Mouse (Mus musculus): ENCODE data around the gene Uri1.

Uri1 gene

DNA sequence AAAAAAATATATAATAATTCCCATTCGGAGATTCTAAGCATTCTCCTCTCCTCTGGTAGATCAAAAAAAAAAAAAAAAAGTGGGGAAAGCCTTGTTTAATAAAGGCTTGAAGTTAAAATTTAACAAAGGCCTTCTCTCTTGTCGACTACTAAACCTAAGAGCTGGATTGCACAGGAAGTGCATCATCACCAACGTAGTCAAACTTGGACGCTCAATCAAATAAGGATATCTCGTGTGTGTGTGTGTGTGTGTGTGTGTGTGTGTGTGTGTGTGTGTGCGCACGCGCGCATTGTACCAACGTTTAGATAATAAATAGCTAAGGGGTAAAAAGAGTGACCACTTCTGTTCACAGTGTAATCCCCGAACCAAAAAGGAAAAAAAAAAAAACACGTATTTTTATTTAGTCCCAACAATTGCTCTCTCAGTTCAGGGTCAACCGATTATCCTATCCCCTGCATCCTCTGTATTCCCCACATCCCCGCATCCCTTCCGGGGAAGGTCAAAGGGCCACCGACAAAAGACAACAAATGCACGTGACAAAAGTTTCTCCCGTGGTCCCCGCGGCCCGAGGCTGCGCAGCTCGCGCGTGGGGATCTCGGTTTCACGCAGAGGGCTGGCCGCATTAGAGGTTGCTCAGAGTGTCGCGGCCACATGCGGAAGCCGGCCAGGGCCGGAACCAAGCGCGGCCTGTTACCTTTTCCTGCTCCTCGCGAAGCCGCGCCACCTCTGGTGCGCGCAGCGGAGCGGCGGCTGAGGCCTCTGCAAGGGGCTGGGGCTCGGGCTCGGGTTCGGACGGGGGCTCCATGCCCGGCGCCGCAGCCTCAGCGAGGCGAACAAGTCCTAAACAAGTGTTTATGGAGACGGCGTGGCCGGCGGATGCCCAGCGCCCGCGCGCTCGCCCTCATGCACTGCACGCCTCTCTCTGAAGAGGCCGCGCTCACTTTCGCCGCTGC lies 4.7 kb downstream of the Uri1 start:
- ATAC-seq (ENCODE audit: insufficient number of reproducible peaks, low FRiP score, low TSS enrichment): peak; percentile 76

DNA sequence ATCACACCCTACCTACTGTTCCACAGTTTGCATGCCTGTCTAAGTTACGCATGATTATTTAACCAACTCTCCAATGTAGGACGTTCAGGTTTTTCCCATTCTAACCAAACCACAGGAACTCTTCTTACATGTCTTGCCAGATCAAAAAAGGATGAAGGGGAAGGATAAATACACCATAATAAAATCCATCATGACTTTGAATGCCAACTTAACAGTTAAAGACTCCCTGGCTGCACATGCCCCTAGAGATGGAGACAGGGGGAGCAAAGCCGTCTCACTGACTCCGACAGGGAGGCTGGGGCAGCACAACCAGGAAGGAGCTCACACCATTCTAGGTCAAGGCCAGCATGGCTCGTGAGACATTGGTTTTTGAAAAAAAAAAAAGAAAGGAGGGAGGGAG lies 8.0 kb downstream of the Uri1 start:
- ATAC-seq (ENCODE audit: insufficient number of reproducible peaks, low FRiP score, low TSS enrichment): no peak

DNA sequence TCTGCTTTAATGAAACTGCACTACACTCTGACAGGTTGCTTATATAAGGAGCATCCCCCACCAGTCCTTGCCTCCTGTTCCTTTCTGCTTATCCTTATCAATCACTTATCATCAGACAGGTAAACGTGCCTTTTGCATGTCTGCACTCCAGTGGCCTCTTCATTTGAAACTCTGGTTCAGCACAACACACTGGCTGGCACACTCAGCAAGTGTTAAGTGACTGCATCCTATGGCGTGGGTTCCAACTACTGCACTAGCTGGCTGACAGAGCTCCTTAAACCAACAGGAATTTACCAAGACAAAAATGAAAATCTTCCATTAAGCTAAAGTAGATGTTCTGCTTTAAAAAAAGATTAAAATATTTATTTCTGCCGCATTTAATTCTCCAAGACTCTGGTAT lies 9.4 kb downstream of the Uri1 start:
- no peak for ATAC-seq (ENCODE audit: insufficient number of reproducible peaks, low FRiP score, low TSS enrichment)

- no peak for ATAC-seq (ENCODE audit: insufficient number of reproducible peaks, low FRiP score, low TSS enrichment)
Observed at GRCm38 (mm10) chr7:38012811-38013210, 10.5 kb downstream of the Uri1 start.

DNA sequence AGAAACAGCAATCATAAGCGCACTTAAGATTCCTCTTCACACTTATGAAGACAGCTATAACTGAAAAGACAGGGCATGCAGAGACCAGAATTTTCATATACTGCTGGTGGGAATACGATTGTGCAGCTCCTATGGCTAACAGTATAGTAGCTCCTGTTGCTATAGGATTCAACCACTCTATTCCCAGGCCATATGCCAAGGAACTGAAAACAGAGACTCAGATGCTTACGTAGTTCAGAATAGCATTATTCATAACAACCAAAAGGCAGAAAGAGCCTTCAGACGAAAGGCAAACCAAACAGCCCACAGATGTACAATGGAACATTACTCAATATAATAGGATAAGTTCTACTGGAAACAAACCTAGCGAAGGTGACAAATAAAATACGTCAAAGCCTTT lies 15.0 kb downstream of the Uri1 start:
- ATAC-seq (ENCODE audit: insufficient number of reproducible peaks, low FRiP score, low TSS enrichment): no peak

- ATAC-seq (ENCODE audit: insufficient number of reproducible peaks, low FRiP score, low TSS enrichment): no peak
Observed at GRCm38 (mm10) chr7:38002451-38002850, 20.9 kb downstream of the Uri1 start.

DNA sequence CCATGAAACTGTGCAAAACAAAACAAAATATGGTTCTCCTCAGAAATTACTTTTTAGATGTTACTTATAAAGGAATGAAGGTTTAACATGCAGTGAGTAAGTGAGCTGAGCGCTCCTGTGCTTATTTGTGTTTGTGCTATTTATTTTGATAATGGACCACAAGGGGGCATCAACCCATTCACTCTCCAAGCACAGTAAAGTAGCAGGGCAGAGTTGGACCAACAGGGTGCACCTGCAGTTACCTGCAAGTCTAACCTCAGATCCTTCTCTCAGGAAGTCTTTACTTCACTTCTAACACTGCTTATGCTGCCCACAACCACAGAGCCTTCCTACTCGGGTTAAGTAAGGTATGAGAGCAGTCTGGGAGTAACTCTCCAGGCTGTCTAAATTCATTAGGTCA lies 23.7 kb downstream of the Uri1 start:
- no peak for ATAC-seq (ENCODE audit: insufficient number of reproducible peaks, low FRiP score, low TSS enrichment)

DNA sequence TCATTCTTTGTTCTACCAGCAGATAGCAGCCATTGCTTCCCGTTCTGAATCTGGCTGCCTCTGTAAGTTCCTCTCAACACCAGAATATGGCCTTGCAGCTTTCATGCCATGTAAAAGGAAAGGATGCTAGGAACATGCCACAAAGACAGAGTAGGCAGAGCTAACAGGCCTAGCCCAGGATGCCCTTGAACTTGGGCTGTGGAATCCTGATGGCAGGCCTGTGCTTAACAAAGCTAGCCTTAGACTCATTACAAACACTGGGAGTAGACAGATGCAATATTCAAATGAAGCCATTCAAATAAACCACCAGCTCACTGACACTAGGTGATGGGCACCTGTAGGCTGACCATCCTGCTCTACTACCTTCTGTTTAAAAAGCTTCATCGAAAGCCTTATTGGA lies 30.5 kb downstream of the Uri1 start:
- ATAC-seq (ENCODE audit: insufficient number of reproducible peaks, low FRiP score, low TSS enrichment): no peak

- ATAC-seq (ENCODE audit: insufficient number of reproducible peaks, low FRiP score, low TSS enrichment): no peak
Observed at GRCm38 (mm10) chr7:37984866-37985265, 38.5 kb downstream of the Uri1 start.

DNA sequence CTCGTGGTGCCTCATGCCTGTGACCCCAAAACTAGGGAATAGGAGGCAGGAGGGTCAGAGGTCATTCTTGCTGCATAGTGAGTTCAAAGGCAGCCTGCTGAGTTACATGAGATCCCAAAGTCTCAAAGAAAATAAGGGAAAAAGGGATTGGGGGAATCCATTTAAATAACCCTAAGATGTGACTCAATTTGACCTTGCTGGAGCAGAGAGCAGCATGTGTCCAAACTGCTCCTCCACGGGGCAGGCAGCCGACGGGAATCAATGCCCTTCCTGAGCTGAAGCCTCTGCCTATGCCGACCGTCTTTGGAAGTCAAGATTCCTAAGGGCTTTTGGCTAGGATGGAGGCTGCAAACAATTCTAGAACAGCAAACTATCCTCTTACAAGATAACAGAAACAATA lies 39.9 kb downstream of the Uri1 start:
- ATAC-seq (ENCODE audit: insufficient number of reproducible peaks, low FRiP score, low TSS enrichment): no peak

GRCm38 (mm10) chr7:37979729-37980128 lies 43.6 kb downstream of the Uri1 start:
- ATAC-seq (ENCODE audit: insufficient number of reproducible peaks, low FRiP score, low TSS enrichment): no peak

GRCm38 (mm10) chr7:37978412-37978811 lies 44.9 kb downstream of the Uri1 start:
- no peak for ATAC-seq (ENCODE audit: insufficient number of reproducible peaks, low FRiP score, low TSS enrichment)

DNA sequence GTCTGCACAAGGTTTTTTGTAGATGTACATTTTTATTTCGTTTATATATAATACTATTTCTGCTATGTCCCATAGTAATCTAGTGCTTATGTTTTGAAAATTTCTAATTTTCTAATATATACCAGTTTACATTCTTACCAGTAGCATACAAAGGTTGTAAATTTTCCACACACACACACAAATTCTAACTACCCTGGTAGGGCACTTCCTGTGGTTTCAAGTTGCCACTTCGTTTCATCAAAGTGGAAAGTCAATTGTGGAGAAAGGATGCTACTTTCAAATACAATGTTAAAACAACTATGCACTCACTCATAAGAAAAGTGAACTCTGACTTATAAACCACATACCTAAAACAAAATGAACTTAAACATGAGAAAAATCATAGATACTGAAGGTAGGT lies 45.7 kb downstream of the Uri1 start:
- no peak for ATAC-seq (ENCODE audit: insufficient number of reproducible peaks, low FRiP score, low TSS enrichment)

DNA sequence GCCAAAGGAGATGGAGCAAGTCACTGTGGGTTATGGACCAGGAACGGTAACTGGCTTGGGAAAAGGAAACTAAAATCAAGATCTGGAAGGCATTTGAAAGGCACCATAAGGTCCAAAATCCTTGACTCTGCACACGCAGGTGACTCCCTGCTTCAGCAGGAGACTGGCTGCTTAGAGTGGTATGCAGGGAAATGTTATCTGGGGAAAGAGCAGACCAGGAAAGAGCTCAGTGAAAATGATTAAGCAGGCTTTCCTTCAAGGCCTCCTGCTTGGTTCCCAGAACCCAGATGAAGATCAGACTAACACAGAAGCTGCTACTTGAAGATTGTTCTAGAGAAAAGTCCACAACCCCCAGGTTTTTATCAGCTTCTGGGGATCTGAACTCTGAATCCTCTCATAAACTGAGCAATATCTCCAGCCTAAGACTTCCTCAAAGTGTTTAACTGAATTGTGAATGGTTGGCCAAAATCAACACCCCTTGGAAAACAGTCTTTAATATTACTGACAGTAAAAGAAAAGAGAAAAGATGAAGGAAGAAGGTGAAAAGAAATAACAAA lies 50.3 kb downstream of the Uri1 start:
- no peak for ATAC-seq (ENCODE audit: insufficient number of reproducible peaks, low FRiP score, low TSS enrichment)

- no peak for ATAC-seq (ENCODE audit: insufficient number of reproducible peaks, low FRiP score, low TSS enrichment)
Observed at GRCm38 (mm10) chr7:37972571-37972970, 50.8 kb downstream of the Uri1 start.

DNA sequence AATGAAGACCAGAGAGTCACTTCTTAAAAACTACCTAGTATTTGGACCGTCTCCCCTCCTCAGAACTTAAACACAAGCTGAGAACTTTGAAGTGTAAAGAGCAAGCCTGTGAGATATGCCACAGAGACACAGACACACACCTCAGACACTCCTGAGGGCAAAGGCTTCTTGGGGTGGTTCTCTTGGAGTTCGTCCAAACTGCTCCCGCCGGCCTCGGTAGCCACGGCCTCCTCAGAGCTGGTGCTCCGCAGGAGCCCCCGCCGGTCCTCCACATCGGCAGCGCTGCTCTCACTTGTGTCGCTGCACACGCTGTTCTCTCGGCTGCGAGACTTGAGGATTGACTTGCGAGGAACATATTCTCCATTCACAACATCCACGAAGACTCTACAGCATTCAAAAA lies 61.0 kb downstream of the Uri1 start:
- ATAC-seq (ENCODE audit: insufficient number of reproducible peaks, low FRiP score, low TSS enrichment): no peak

DNA sequence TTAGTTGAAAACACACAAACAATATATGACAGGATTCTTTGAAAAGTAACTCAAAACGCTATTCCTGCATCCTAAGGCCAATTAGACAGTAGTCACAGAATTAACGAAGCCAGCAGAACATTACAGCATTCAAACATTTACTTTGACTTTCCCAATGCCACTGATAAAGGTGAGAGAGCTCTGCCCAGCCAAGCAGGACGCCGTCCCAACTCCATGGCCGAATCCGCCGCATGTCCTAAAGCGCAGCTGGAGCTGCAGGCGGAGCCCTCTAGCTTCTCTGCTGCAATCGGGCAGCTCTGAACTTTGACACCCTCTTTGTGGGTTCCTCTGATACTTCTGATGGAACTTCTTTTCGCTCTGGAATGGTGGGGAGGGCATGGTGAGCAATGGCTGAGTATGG lies 62.1 kb downstream of the Uri1 start:
- ATAC-seq (ENCODE audit: insufficient number of reproducible peaks, low FRiP score, low TSS enrichment): no peak

- ATAC-seq (ENCODE audit: insufficient number of reproducible peaks, low FRiP score, low TSS enrichment): no peak
Observed at GRCm38 (mm10) chr7:37951841-37952240, 71.5 kb downstream of the Uri1 start.

GRCm38 (mm10) chr7:37936459-37936858 lies 86.9 kb downstream of the Uri1 start:
- ATAC-seq (ENCODE audit: insufficient number of reproducible peaks, low FRiP score, low TSS enrichment): no peak

DNA sequence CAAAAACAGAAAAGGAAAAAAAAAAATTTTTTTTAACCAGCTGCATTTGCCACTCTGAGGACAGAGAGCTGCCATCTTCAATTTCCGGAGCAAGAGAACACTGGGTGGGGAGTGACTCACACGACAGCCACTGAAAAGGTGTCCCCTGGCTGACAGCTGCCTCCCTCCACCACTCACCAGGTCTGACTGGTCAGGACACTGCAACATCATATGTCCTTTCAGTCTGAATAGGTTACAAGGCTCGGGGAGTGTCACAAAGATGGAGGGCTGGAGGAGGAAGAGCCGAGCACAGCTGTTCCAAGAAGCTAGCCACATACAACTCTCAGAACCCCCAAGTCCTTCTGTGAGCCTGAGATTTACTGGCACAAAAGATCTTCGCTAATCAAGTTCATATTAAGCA lies 87.6 kb downstream of the Uri1 start:
- ATAC-seq (ENCODE audit: insufficient number of reproducible peaks, low FRiP score, low TSS enrichment): no peak

DNA sequence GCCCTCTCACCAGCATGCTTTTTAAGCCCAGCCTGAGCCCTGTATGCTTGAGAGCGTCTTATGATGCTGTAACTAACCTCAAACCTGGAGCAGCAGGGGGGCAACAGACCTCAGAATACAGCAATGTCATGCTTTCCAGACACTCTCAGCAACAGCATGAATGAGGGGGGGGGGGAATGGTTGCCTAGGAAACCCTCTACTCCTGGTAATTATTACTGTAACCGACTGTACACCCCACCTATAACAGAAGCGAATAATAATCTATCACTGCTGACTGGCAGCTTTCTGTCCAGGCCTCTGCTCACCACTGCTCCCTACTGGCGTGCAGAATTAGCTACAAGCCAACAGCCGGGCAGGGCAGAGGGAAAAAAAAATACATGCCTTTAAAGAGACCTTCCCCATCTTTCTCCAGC lies 88.6 kb downstream of the Uri1 start:
- 0 out of 2 replicates have a peak, but pooled peaks have one; percentile 15 for ATAC-seq (ENCODE audit: insufficient number of reproducible peaks, low FRiP score, low TSS enrichment)

DNA sequence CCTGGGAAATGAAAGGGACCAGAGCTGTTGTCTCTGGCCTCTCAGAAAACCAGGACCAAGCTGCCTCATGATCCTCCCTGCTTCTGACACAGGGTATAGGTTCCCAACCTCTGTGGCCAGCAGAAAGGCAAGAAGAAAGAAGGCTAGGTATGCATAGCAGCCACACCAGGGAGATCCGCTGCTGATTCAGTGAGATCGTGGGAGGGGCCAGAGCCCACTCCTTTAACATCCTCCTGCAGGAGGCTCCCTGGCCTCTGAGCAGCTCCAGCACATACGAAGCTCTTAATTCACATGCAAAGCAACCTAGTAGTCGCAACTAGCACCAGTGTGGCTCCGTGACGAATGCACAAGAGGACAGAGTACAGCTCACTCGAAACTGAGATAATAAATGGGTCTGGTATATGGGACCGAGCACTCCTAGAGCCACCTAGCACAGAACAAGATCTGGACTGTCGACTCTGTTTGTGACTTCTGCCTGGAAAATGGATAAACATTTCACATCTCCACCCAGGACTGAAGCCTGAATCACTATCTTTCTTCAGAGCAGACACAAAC lies 89.5 kb downstream of the Uri1 start:
- no peak for ATAC-seq (ENCODE audit: insufficient number of reproducible peaks, low FRiP score, low TSS enrichment)
